Mouse (Mus musculus) cerebellum, adult 2 months (tissue): Measurements from ENCODE around the gene Ubiad1.

Source experiments
- CTCF ChIP-seq: fragments of 200-500 bp; IDR thresholded peaks from 2 replicates; pipeline ENCODE4 v1.5.1; 2011; ENCODE audit warnings: low read depth, mild to moderate bottlenecking, control low read depth, low read length, moderate library complexity, borderline replicate concordance; ENCODE audit not compliant: insufficient read depth
- POLR2A ChIP-seq: fragments of 200-500 bp; IDR thresholded peaks from 2 replicates; pipeline ENCODE4 v1.6.1; 2011; ENCODE audit warnings: low read length, control low read depth, borderline replicate concordance; ENCODE audit not compliant: insufficient read depth

GRCm38 (mm10) chr4:148403402-148403801, 41.2 kb downstream of the Ubiad1 start:
- TF ChIP-seq CTCF (peak; percentile 28; the same call in 1 of the 2 replicates), POLR2A (no peak)
